Mouse (Mus musculus): Measurements from ENCODE around the gene Sptlc2.

DNA sequence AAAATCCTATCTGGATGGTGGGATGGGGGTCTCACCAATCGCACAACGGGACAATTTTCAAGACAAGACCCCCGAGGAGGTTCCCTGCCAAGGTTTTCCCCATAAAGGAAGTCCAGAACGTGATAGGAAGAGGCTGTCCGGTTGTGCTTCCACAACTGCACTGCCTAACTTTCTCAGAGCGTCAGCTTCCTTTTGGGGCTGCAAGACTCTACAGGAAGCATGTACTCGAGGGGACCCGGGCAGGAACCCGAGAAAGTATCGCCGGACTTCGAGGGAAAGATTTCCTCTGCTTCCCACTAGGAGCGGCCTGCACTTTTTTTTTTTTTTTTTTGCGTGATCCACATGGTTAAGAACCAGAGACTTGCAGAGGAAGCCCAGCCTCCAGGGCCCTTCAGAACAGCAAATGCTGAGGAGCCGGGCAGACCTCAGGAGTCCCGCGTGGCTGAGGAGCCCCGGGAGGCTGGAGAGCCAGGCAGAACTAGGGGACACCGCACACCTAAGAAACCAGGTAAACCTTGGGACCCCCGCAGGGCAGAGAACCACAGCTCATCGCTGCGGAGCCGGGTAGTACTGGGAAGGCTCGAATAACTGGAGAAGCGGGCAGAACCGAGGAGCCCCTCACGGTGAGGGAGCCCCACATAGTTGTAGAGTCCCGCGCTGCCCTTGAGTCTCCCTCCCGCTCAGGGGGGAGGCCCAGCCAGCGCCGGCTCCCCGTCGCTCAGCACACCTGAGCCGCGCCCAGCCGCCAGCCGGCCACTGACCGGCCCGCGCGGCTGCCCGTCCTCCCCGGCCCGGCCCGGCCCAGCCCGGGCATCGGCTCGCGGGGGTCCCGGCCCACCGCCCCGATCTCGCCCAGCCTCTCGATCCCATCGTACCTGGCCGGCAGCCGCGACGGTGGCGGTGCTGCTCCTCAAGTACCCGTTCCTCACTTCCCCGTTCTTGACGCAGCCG lies 709 bp downstream of the Sptlc2 start:
- TF ChIP-seq CTCF (IDR thresholded peaks at IDR 0.05; ENCODE audit: low read depth) (no peak), EP300 (IDR thresholded peaks at IDR 0.05; ENCODE audit: low read depth) (no peak)
